Mouse (Mus musculus) liver, embryonic 13.5 days (tissue): Measurements from ENCODE around the gene Exoc4. TPM values are rescaled to one million over a fixed set of nuclear protein-coding genes. Genes with fewer than 3 reads are reported as not detected.

Source experiments
- ATAC-seq: fragments of 200-750 bp; cut with Nextera tagmentation; 2 replicates; pipeline ENCODE4 v1.8.0; 2017; ENCODE audit warnings: low read depth, mild to moderate bottlenecking, moderate number of reproducible peaks, moderate library complexity
- DNase-seq: peaks from one replicate; pipeline ENCODE4 v3.0.0; 2022
- H3K27ac ChIP-seq: fragments of 300-500 bp; sonication (generic); 2 replicates; pipeline ENCODE4 v1.5.1; 2015; ENCODE audit warnings: moderate library complexity, mild to moderate bottlenecking, inconsistent platforms
- H3K27me3 ChIP-seq: fragments of 300-500 bp; sonication (generic); 2 replicates; pipeline ENCODE4 v1.6.1; 2015; ENCODE audit warnings: mild to moderate bottlenecking, inconsistent platforms
- H3K36me3 ChIP-seq: fragments of 300-500 bp; sonication (generic); 2 replicates; pipeline ENCODE4 v1.6.1; 2015; ENCODE audit warnings: mild to moderate bottlenecking, inconsistent platforms
- H3K4me1 ChIP-seq: fragments of 300-500 bp; sonication (generic); replicated peaks from 2 replicates; pipeline ENCODE4 v1.6.1; 2015; ENCODE audit warnings: inconsistent platforms
- H3K4me2 ChIP-seq: fragments of 300-500 bp; sonication (generic); 2 replicates; pipeline ENCODE4 v1.6.1; 2015; ENCODE audit warnings: inconsistent platforms, mild to moderate bottlenecking, moderate library complexity
- H3K4me3 ChIP-seq: fragments of 300-500 bp; sonication (generic); replicated peaks from 2 replicates; pipeline ENCODE4 v1.5.1; 2015; ENCODE audit warnings: mild to moderate bottlenecking, inconsistent platforms
- H3K9ac ChIP-seq: fragments of 300-500 bp; sonication (generic); 2 replicates; pipeline ENCODE4 v1.6.1; 2015; ENCODE audit warnings: mild to moderate bottlenecking, inconsistent platforms
- H3K9me3 ChIP-seq: fragments of 300-500 bp; sonication (generic); replicated peaks from 2 replicates; pipeline ENCODE4 v1.6.1; 2016; ENCODE audit warnings: inconsistent platforms
- WGBS: fragments of 180-500 bp; shearing (Covaris S2); methylation state at CpG from one replicate; pipeline ENCODE4 v1.1.7; 2015; ENCODE audit not compliant: insufficient replicate concordance; 5-methylcytosine and 5-hydroxymethylcytosine counted together
- polyA plus RNA-seq: library from polyadenylated mRNA; unstranded; fragments of >200 nt; fragmentation: Nextera tagmentation; extraction: Ambion mirVana; gene quantifications from 2 replicates; pipeline ENCODE4 v1.2.1, GENCODE M21; 2015

The Exoc4 gene
- polyA plus RNA-seq, 1 experiment from 2014 or later: 11.0 TPM

DNA sequence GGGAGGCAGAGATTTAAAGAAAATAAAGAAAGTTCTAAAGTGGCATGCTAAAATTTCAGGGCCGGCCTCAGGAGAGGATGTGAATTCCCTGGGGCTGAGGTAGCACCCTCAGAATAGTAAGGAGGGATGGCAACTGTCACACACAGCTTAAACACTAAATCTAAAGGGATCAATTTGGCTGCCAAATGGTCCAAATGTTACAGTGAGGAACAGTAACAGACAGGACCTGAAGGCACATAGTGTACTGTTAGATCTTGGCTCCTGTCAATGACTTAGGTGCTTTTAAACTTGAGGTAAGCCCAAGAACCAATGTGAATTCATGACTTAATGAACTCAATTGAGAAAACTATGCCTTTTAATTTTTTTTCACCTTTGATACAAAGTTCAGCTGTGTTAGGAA lies 622.4 kb downstream of the Exoc4 start:
- Histone ChIP-seq H3K27ac (no peak overlapping the region), H3K4me3 (no peak overlapping the region), H3K4me2 (no peak overlapping the region), H3K4me1 (no peaks in the 10 kb centered on the region), H3K36me3 (no peaks in the 10 kb centered on the region), H3K27me3 (no peaks in the 10 kb centered on the region), H3K9ac (no peak overlapping the region), H3K9me3 (no peaks in the 10 kb centered on the region)
- ATAC-seq (no peak), DNase-seq (no peak)
- WGBS: 71% methylated on average over 1 of the region's 1 CpGs

DNA sequence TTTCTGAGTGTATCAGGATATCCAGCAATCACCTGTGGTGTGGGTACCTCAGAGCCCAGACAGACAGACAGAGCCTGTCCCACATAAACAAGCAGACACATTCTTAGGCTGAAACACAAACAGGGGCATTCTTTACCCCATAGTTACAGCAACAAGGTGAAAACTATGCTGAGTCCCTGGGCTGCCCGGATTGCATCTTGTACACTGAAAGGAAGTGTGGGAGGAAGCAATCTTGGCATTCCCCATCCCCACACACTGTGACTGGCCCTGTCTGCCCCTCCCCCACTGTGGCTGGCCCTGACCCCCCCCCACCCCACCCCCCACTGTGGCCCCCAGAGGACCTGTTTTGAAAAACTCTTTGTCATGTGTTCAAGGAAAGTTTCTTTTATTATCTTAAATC lies 623.3 kb downstream of the Exoc4 start:
- H3K9ac ChIP-seq: no peak overlapping the region
- H3K4me3 ChIP-seq: no peak overlapping the region
- 30% methylated on average over 1 of the region's 1 CpGs for WGBS
- H3K9me3 ChIP-seq: no peaks in the 10 kb centered on the region
- no peak for DNase-seq
- no peak overlapping the region for H3K4me2 ChIP-seq
- H3K27me3 ChIP-seq: no peaks in the 10 kb centered on the region
- H3K4me1 ChIP-seq: no peaks in the 10 kb centered on the region
- no peaks in the 10 kb centered on the region for H3K36me3 ChIP-seq
- no peak overlapping the region for H3K27ac ChIP-seq
- ATAC-seq: no peak

DNA sequence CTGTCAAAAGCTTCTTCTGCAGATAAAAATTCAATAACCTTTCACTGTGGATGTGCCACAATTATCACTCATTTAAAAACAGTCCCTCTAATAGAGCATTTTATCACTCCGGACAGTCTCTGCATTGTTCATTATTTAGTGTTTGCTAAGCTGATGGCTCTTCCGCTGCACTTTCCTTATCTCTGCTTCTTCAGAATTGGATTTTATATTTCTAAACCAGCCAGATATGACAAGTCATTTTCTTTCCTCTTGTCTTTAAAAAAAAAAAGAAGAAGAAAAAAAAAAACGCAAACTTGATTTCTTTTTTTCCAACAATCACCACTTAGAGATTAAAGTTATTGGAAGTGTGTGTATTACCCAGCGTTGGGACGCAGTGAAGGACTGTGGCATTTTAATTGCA lies 624.1 kb downstream of the Exoc4 start:
- Histone ChIP-seq H3K27me3 (no peaks in the 10 kb centered on the region), H3K9ac (no peak overlapping the region), H3K36me3 (no peaks in the 10 kb centered on the region), H3K27ac (no peak overlapping the region), H3K4me2 (no peak overlapping the region), H3K9me3 (no peaks in the 10 kb centered on the region), H3K4me1 (no peaks in the 10 kb centered on the region), H3K4me3 (no peak overlapping the region)
- no peak for DNase-seq
- no peak for ATAC-seq
- 68% methylated on average over 5 of the region's 5 CpGs for WGBS

GRCm38 (mm10) chr6:33874291-33875014 lies 625.6 kb downstream of the Exoc4 start:
- whole genome bisulfite sequencing: 69% methylated on average over 8 of the region's 8 CpGs
- no peak overlapping the region for H3K9ac ChIP-seq
- ATAC-seq: no peak

GRCm38 (mm10) chr6:33884141-33884683 lies 635.3 kb downstream of the Exoc4 start:
- ATAC-seq (no peak), DNase-seq (no peak)
- Histone ChIP-seq H3K9ac (no peak overlapping the region), H3K27ac (no peak overlapping the region), H3K9me3 (no peaks in the 10 kb centered on the region), H3K4me2 (no peak overlapping the region), H3K4me3 (no peak overlapping the region), H3K36me3 (no peaks in the 10 kb centered on the region), H3K4me1 (no peaks in the 10 kb centered on the region), H3K27me3 (no peaks in the 10 kb centered on the region)
- WGBS: 60% methylated on average over 9 of the region's 9 CpGs

More at GRCm38 (mm10) chr6:33874291-33875014, 625.6 kb downstream of the Exoc4 start:
- no peaks in the 10 kb centered on the region for H3K9me3 ChIP-seq
- no peak overlapping the region for H3K4me3 ChIP-seq
- no peak overlapping the region for H3K4me2 ChIP-seq
- no peaks in the 10 kb centered on the region for H3K27me3 ChIP-seq
- H3K27ac ChIP-seq: no peak overlapping the region
- no peak for DNase-seq
- no peaks in the 10 kb centered on the region for H3K4me1 ChIP-seq
- no peaks in the 10 kb centered on the region for H3K36me3 ChIP-seq

- Histone ChIP-seq H3K4me2 (no peak overlapping the region), H3K9ac (no peak overlapping the region), H3K27ac (no peak overlapping the region), H3K4me1 (no peaks in the 10 kb centered on the region), H3K36me3 (no peaks in the 10 kb centered on the region), H3K27me3 (no peaks in the 10 kb centered on the region), H3K4me3 (no peak overlapping the region), H3K9me3 (no peaks in the 10 kb centered on the region)
- DNase-seq (no peak), ATAC-seq (no peak)
- WGBS: 65% methylated on average over 2 of the region's 2 CpGs
Observed at GRCm38 (mm10) chr6:33886941-33887340, 638.1 kb downstream of the Exoc4 start.

GRCm38 (mm10) chr6:33890926-33891325 lies 642.0 kb downstream of the Exoc4 start:
- WGBS: 72% methylated on average over 1 of the region's 1 CpGs
- no peak for ATAC-seq
- Histone ChIP-seq H3K4me2 (no peak overlapping the region), H3K4me1 (no peaks in the 10 kb centered on the region), H3K27ac (no peak overlapping the region), H3K27me3 (no peaks in the 10 kb centered on the region), H3K9ac (no peak overlapping the region), H3K4me3 (no peak overlapping the region), H3K36me3 (no peaks in the 10 kb centered on the region), H3K9me3 (no peaks in the 10 kb centered on the region)
- DNase-seq: no peak

DNA sequence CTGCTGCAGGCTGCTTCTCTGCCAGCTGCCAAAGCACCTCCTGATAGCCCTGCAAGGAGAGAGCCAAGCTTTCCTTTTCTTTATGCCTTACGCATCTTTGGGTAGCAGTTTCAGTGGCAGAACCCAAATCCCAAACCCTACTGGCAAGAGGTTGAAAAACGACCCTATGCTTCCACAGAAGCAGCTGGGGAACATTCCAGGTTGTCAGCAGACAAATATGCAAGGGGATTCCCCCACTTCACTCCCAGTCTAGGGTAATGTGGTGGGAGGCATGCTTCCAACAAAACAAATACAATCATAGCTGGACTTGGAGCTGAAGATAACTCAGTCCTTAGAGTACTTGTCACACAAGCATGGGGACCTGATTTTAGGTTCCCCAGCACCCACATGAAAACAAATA lies 643.3 kb downstream of the Exoc4 start:
- Histone ChIP-seq H3K4me3 (no peak overlapping the region), H3K4me1 (no peaks in the 10 kb centered on the region), H3K27me3 (no peaks in the 10 kb centered on the region), H3K4me2 (no peak overlapping the region), H3K9me3 (no peaks in the 10 kb centered on the region), H3K36me3 (no peaks in the 10 kb centered on the region), H3K27ac (no peak overlapping the region), H3K9ac (no peak overlapping the region)
- no peak for ATAC-seq
- WGBS: 50% methylated on average over 2 of the region's 2 CpGs
- no peak for DNase-seq

DNA sequence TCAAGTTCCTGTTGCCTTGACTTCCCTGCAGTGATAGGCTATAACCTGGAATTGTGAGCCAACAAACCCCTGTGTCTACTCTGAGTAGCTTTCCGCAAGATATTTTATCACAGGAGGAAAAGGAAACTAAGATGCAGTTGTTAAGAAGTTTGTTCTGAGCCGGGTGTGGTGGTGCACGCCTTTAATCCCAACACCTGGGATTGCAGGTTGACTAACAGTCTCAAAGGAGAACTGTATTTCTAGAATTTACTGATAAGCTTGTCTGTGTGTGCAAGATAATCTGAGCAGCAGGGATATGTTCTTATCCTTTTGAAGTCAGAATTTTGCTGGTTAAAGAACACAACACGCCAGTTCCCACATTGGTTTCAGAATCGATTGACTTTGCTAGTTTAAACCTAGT lies 651.1 kb downstream of the Exoc4 start:
- no peaks in the 10 kb centered on the region; the same call in 1 of the 2 replicates for H3K4me1 ChIP-seq
- H3K9me3 ChIP-seq: no peaks in the 10 kb centered on the region
- ATAC-seq: no peak
- WGBS: 37% methylated on average over 5 of the region's 5 CpGs
- no peak overlapping the region for H3K27ac ChIP-seq
- no peak overlapping the region for H3K4me2 ChIP-seq
- H3K36me3 ChIP-seq: no peaks in the 10 kb centered on the region
- no peak overlapping the region for H3K4me3 ChIP-seq
- H3K9ac ChIP-seq: no peak overlapping the region
- no peaks in the 10 kb centered on the region for H3K27me3 ChIP-seq
- DNase-seq: no peak

DNA sequence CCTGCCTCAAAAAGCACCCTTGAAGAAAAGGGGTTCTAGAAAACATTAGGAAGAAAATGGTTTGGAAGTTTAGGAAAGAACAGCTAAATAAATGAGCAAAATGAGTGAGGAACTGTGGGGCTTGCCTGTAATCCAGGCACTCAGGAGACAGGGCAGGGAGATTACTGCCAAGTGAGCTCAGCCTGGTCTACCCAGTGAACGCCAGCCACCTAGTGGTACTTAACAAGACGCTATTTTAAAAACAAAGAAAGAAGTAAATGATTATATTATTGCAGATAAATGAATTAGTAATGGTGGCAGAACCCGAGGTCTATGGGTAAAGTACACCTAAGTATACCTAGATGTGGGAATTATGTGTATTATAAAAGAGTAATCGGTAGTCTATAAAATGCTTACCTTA lies 651.7 kb downstream of the Exoc4 start:
- ATAC-seq (no peak), DNase-seq (no peak)
- Histone ChIP-seq H3K4me3 (no peak overlapping the region), H3K27me3 (no peaks in the 10 kb centered on the region), H3K27ac (no peak overlapping the region), H3K9ac (no peak overlapping the region), H3K9me3 (no peaks in the 10 kb centered on the region), H3K36me3 (no peaks in the 10 kb centered on the region), H3K4me2 (no peak overlapping the region), H3K4me1 (no peaks in the 10 kb centered on the region; the same call in 1 of the 2 replicates)
- 71% methylated on average over 4 of the region's 4 CpGs for WGBS

GRCm38 (mm10) chr6:33905099-33905498 lies 656.2 kb downstream of the Exoc4 start:
- no peaks in the 10 kb centered on the region for H3K36me3 ChIP-seq
- H3K4me2 ChIP-seq: no peak overlapping the region
- no peaks in the 10 kb centered on the region; the same call in 1 of the 2 replicates for H3K4me1 ChIP-seq
- H3K9ac ChIP-seq: no peak overlapping the region
- DNase-seq: no peak
- H3K4me3 ChIP-seq: no peak overlapping the region
- 27% methylated on average over 1 of the region's 1 CpGs for WGBS
- no peaks in the 10 kb centered on the region for H3K9me3 ChIP-seq
- no peak for ATAC-seq
- no peak overlapping the region for H3K27ac ChIP-seq
- H3K27me3 ChIP-seq: no peaks in the 10 kb centered on the region

- WGBS: 58% methylated on average over 3 of the region's 3 CpGs
- H3K4me2 ChIP-seq: no peak overlapping the region
Observed at GRCm38 (mm10) chr6:33910671-33911070, 661.8 kb downstream of the Exoc4 start.

More at GRCm38 (mm10) chr6:33910671-33911070, 661.8 kb downstream of the Exoc4 start:
- ATAC-seq (no peak), DNase-seq (no peak)
- Histone ChIP-seq H3K9ac (no peak overlapping the region), H3K36me3 (no peaks in the 10 kb centered on the region), H3K4me3 (no peak overlapping the region), H3K4me1 (no peaks in the 10 kb centered on the region), H3K27me3 (no peaks in the 10 kb centered on the region), H3K9me3 (no peaks in the 10 kb centered on the region), H3K27ac (no peak overlapping the region)
